Mouse (Mus musculus): Measurements from ENCODE around the gene Gipc2.

DNA sequence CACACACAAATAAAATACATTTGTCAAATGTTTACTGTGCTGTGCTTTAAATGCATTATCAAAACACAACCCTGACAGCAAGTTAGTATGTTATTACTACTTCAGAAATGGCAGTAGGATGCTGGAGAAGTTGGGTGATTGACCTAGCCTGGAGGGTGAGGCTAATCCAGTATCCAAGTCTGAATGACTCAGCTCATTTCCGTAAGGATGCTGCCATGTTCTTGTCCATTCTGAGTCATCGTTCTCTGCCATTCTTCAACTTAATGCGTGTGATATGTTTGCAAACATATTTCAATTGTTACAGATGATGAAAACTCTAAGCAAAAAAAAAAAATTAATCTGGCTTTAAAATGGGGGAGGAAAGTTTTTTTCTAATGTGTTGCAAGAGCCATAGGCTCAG is 84.6 kb downstream of the Gipc2 start:
- TF ChIP-seq CTCF (IDR thresholded peaks at IDR 0.05; ENCODE audit: extremely low read depth, insufficient read depth, low read length) = no peak
- no peak for TF ChIP-seq POLR2A (IDR thresholded peaks at IDR 0.05; ENCODE audit: extremely low read depth, insufficient read depth, low read length)
